8 mouse cellular contexts compared by ENCODE assay signal in the genomic region with DNA sequence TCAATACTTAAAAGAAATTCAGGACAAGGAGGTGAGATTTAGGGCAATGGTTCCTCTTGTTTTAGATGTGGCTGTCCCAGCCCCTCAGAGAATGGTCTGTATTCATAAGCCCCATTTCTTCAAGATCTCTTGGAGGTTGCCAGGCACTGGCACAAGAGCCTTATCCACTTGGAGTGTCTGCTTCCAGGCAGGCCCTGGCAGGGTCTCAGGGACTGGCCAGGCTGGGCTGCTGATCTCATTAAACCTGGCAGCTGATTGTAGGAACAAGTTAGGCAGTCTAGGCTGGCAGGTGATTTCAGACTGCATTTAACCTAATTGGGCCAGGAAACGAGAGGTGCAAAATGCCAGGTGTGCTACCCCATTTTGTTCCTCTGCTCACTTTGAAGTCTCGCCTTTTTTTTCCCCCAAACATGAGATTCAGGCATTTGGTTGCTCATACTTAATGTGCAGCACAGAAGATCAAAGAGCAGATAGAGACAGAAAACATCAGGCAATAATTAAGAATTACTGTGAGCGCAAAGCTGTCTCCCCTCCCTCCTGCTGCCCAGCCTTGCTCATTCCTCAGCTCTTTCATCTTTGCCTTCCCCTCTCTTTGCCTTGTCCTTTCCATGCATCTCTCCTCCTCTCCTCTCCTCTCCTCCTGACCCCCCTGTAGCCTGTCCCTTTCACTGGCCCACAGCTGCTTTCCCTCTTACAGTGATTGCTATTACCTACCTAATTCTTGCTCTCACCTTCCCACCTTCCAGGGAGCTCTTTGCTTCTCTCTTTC.
DNase-seq lines count a peak whose midpoint lies in the region; ATAC-seq and TF ChIP-seq lines count a peak whose summit lies in the region.
"Had no signal": no experiment of that assay in that cellular context is flagged by ENCODE, and none has a peak within 500 bp of the region (broad histone marks: within the 10 kb centered on the region; RNA-seq: fewer than 3 reads in every experiment).

No protein-coding gene starts in this region.

- H3K4me3 ChIP-seq in neural tube, embryonic 13.5 days = no peak overlapping the region
- H3K4me3 ChIP-seq in forebrain, postnatal 0 days (ENCODE audit: low read depth, low read length) = no peak overlapping the region

- H3K9ac ChIP-seq in neural tube, embryonic 13.5 days = no peak overlapping the region
- peak overlapping the region; percentile 31; the same call in 1 of the 2 replicates for H3K9ac ChIP-seq in forebrain, postnatal 0 days

- no peak for TF ChIP-seq CTCF in forebrain, postnatal 0 days (IDR thresholded peaks at IDR 0.05; ENCODE audit: low read depth)

- 53% methylated on average over 3 of the region's 3 CpGs for WGBS in neural tube, embryonic 13.5 days
- 27% methylated on average over 3 of the region's 3 CpGs for WGBS in forebrain, postnatal 0 days

- no peak overlapping the region; the same call in 1 of the 2 replicates for H3K4me2 ChIP-seq in neural tube, embryonic 13.5 days
- no peak overlapping the region; the same call in 1 of the 2 replicates for H3K4me2 ChIP-seq in forebrain, postnatal 0 days (ENCODE audit: low read depth)

- peak overlapping the region; percentile 28; the same call in 1 of the 2 replicates for H3K27ac ChIP-seq in neural tube, embryonic 13.5 days (replicated peaks)
- peak overlapping the region; percentile 62 for H3K27ac ChIP-seq in forebrain, postnatal 0 days (ENCODE audit: low read depth, low read length)

- DNase-seq in neural tube, embryonic 10.5 days (ENCODE audit: extremely low spot score, low spot score) = no peak
- DNase-seq in forebrain, postnatal 0 days = peak; percentile 65
- peak; percentile 25 to 30 for DNase-seq in left cerebral cortex, adult 9 months (ENCODE audit: low spot score in 2 of 2)
- peak; percentile 37 for DNase-seq in right cerebral cortex, postnatal 4 days
- DNase-seq in thymus, postnatal 4 days = no peak
- DNase-seq: lung, postnatal 4 days had no signal

- H3K4me1 ChIP-seq in neural tube, embryonic 13.5 days (replicated peaks) = peaks cover 11% of the 10 kb centered on the region; the same call in 1 of the 2 replicates
- 0 out of 2 replicates have a peak, but pooled peaks cover 9% of the 10 kb centered on the region for H3K4me1 ChIP-seq in forebrain, postnatal 0 days (ENCODE audit: insufficient read depth)

- H3K9me3 ChIP-seq in neural tube, embryonic 13.5 days = no peaks in the 10 kb centered on the region
- H3K9me3 ChIP-seq in forebrain, postnatal 0 days (ENCODE audit: low read length) = no peaks in the 10 kb centered on the region

- no peaks in the 10 kb centered on the region for H3K36me3 ChIP-seq in neural tube, embryonic 13.5 days
- no peaks in the 10 kb centered on the region for H3K36me3 ChIP-seq in forebrain, postnatal 0 days (ENCODE audit: insufficient read depth)

- no peaks in the 10 kb centered on the region for H3K27me3 ChIP-seq in neural tube, embryonic 13.5 days
- H3K27me3 ChIP-seq in forebrain, postnatal 0 days (ENCODE audit: insufficient read depth, low read length) = no peaks in the 10 kb centered on the region

- ATAC-seq in neural tube, embryonic 13.5 days (ENCODE audit: low read depth) = peak; percentile 77
- peak; percentile 77 for ATAC-seq in forebrain, postnatal 0 days
- no peak for ATAC-seq in granulocyte monocyte progenitor cell, adult 5-6 weeks (replicated peaks; ENCODE audit: poor library complexity, severe bottlenecking)

Comparison
In these comparisons a context has a peak if more than half of its experiments do, and no peak if none do; other contexts are left out.
1. DNase-seq: peak in forebrain, postnatal 0 days (single experiment), left cerebral cortex, adult 9 months (2 of 2) and right cerebral cortex, postnatal 4 days (single experiment); none in neural tube, embryonic 10.5 days (single experiment) and thymus, postnatal 4 days (single experiment).